Mouse (Mus musculus): ENCODE results near the gene Cenpx. TPM values are rescaled to one million over a fixed set of nuclear protein-coding genes. Genes with fewer than 3 reads are reported as not detected.

The Cenpx gene
- total and polyA plus RNA-seq, 2 experiments from 2014 or later, result 68.7 to 102 TPM

DNA sequence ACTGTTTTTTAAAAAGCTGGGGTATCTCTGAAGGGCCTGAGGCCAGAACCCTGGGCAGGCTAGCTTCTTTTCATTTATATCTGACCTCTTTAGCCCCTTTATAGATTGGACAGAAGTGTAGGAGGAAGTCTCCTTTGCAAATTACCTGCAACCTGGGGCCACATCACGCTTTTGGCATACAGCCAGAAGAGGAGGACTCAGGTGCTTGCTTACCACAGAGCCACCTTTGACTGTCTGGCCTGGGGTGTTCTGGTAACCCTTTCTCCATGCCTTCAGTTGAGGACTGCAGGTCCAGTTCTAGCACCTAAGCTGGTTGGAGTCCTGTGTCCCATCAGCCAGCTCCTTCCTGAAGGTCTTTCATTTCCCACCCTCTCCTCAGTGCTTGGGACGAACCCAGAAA is 4.0 kb downstream of the Cenpx start:
- H3K9ac ChIP-seq (replicated peaks; ENCODE audit: low read depth, low read length), result no peak overlapping the region
- H3K9me3 ChIP-seq (replicated peaks; ENCODE audit: control insufficient read depth, low read length), result no peaks in the 10 kb centered on the region
- no peak overlapping the region for H3K4me2 ChIP-seq (ENCODE audit: low read depth, low read length)
- TF ChIP-seq CTCF (IDR thresholded peaks at IDR 0.05; ENCODE audit: low read depth) (no peak), EP300 (IDR thresholded peaks at IDR 0.05; ENCODE audit: low read depth) (no peak)
- peaks cover 16% of the 10 kb centered on the region for H3K4me1 ChIP-seq (ENCODE audit: control insufficient read depth, insufficient read depth)
- H3K36me3 ChIP-seq (replicated peaks; ENCODE audit: control insufficient read depth, insufficient read depth, low read length), result peaks cover 19% of the 10 kb centered on the region
- no peak for ATAC-seq (ENCODE audit: insufficient read depth, low read depth)
- H3K27ac ChIP-seq (ENCODE audit: low read depth), result no peak overlapping the region
- whole genome bisulfite sequencing, result 76% methylated on average over 2 of the region's 2 CpGs
- no peak overlapping the region for H3K4me3 ChIP-seq (ENCODE audit: low read depth, low read length)
- H3K27me3 ChIP-seq (ENCODE audit: control insufficient read depth, insufficient read depth, low read length), result no peaks in the 10 kb centered on the region
- no peak for DNase-seq (ENCODE audit: low spot score)

DNA sequence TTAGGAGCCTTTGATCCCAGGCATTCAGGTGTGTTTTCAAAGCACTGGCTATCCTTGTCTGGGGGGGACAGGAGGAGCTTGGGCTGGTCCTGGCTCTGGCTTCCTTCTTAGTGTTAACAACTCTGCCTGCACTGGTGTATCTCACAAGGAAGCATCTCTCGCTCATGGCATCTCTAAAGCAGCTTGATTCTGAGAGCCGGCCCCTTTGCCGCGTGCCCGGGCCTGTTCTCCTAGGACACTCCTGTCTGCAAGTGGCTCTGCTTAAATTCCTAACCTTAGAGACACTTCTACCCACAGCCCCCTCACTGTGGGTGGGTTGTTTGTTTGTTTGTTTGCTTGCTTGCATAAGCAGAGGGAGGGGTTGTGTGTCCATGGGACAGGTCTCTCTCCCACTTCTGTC is 5.6 kb downstream of the Cenpx start:
- Histone ChIP-seq H3K4me1 (ENCODE audit: control insufficient read depth, insufficient read depth) (peaks cover 24% of the 10 kb centered on the region), H3K4me2 (ENCODE audit: low read depth, low read length) (no peak overlapping the region), H3K4me3 (ENCODE audit: low read depth, low read length) (no peak overlapping the region), H3K9me3 (replicated peaks; ENCODE audit: control insufficient read depth, low read length) (no peaks in the 10 kb centered on the region), H3K27ac (ENCODE audit: low read depth) (no peak overlapping the region), H3K27me3 (ENCODE audit: control insufficient read depth, insufficient read depth, low read length) (no peaks in the 10 kb centered on the region), H3K36me3 (replicated peaks; ENCODE audit: control insufficient read depth, insufficient read depth, low read length) (peaks cover 19% of the 10 kb centered on the region), H3K9ac (replicated peaks; ENCODE audit: low read depth, low read length) (no peak overlapping the region)
- DNase-seq (ENCODE audit: low spot score) (no peak), ATAC-seq (ENCODE audit: insufficient read depth, low read depth) (no peak)
- no peak for TF ChIP-seq EP300 (IDR thresholded peaks at IDR 0.05; ENCODE audit: low read depth)
- TF ChIP-seq CTCF (IDR thresholded peaks at IDR 0.05; ENCODE audit: low read depth), result no peak
- WGBS, result 63% methylated on average over 5 of the region's 5 CpGs

DNA sequence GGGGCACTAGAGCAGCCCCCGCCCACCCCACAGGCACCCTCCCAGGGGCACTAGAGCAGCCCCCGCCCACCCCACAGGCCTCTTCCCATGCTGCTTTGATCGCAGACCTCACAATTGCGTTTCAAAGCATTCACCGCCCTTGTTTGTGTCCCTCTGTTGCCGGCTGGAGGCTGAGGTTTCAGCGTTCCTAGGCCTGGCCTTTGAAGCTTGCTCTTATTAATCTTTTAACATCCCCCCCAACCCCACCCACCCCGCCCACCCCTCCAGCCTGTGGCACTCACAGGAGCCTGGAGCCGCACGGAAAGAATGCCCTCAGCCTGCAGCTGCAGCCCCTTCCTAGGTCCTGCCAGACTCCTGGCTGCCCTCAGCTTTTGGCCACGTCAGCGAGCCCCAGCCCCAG is 6.3 kb downstream of the Cenpx start:
- H3K4me3 ChIP-seq (ENCODE audit: low read depth, low read length), result no peak overlapping the region
- H3K27me3 ChIP-seq (ENCODE audit: control insufficient read depth, insufficient read depth, low read length), result no peaks in the 10 kb centered on the region
- H3K4me1 ChIP-seq (ENCODE audit: control insufficient read depth, insufficient read depth), result peaks cover 18% of the 10 kb centered on the region
- 40% methylated on average over 12 of the region's 12 CpGs for WGBS
- no peaks in the 10 kb centered on the region for H3K9me3 ChIP-seq (replicated peaks; ENCODE audit: control insufficient read depth, low read length)
- H3K27ac ChIP-seq (ENCODE audit: low read depth), result no peak overlapping the region
- no peak for DNase-seq (ENCODE audit: low spot score)
- peaks cover 23% of the 10 kb centered on the region for H3K36me3 ChIP-seq (replicated peaks; ENCODE audit: control insufficient read depth, insufficient read depth, low read length)
- no peak overlapping the region for H3K4me2 ChIP-seq (ENCODE audit: low read depth, low read length)
- H3K9ac ChIP-seq (replicated peaks; ENCODE audit: low read depth, low read length), result no peak overlapping the region
- ATAC-seq (ENCODE audit: insufficient read depth, low read depth), result no peak
- TF ChIP-seq CTCF (IDR thresholded peaks at IDR 0.05; ENCODE audit: low read depth) (no peak), EP300 (IDR thresholded peaks at IDR 0.05; ENCODE audit: low read depth) (no peak)

DNA sequence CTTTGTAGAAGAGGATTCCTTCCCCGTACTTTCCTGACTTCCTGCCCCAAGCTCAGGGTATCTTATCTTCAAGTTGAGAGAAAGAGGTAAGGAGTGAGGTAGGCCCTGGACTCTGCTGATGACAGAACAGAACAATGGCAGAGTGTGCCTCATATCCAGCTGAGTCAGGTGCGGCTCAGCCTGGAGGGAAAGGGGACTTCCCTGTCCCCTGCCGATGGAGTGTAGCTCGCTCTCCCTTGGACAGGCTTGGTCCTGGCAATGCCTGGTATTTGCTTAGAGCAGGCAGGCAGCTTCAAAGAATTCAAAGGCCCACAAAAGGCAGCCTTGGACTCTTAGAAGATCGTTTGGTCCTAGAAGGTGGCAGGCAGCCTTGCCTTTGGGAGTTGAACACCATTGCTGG is 7.4 kb downstream of the Cenpx start:
- no peak overlapping the region for H3K27ac ChIP-seq (ENCODE audit: low read depth)
- WGBS, result 65% methylated on average over 5 of the region's 5 CpGs
- H3K4me1 ChIP-seq (ENCODE audit: control insufficient read depth, insufficient read depth), result peaks cover 18% of the 10 kb centered on the region

DNA sequence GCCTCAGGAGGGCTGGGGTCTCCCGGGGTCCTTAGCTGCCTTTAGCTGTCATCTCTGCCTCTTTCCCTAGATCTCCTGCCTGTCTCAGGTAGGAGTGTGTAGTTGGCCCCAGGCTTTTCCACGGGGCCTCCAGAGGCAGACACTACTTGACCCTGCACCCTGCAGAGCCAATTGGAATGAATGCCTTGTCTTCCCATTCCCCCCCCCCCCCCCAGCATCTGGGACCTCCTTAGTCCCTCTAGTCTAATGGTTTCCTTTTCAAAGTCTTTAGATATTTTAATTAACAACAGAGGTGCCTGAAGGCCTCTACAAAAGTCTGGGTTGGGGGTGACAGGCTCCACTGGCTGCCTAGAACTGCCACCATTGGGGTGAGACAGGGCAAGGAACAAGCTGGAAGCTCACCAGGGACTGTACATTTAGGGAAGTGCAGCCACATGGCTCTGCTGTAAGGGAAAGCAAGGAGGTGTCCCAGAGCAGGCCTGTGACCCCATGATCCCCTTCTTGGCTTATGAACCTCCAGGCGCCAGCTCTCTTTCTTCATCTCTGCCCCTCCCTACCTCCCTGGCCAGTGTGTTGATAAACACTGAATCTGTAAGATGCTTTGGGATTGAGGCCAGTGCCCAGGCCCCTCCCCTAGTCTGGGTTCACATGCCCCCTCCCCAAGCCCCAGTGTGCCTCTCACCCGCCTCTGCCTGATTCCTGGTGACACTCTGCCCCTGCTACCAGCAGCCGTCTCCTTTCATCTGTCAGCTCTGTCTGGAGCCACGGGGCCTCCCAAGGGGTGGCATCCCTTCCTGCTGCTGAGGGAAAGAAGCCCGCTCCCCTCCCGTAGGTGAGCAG is 8.8 kb downstream of the Cenpx start:
- Histone ChIP-seq H3K36me3 (replicated peaks; ENCODE audit: control insufficient read depth, insufficient read depth, low read length) (peaks cover 38% of the 10 kb centered on the region; the same call in 1 of the 2 replicates), H3K27me3 (ENCODE audit: control insufficient read depth, insufficient read depth, low read length) (no peaks in the 10 kb centered on the region), H3K4me1 (ENCODE audit: control insufficient read depth, insufficient read depth) (peaks cover 18% of the 10 kb centered on the region), H3K4me3 (ENCODE audit: low read depth, low read length) (no peak overlapping the region), H3K4me2 (ENCODE audit: low read depth, low read length) (no peak overlapping the region), H3K9ac (replicated peaks; ENCODE audit: low read depth, low read length) (no peak overlapping the region), H3K9me3 (replicated peaks; ENCODE audit: control insufficient read depth, low read length) (no peaks in the 10 kb centered on the region), H3K27ac (ENCODE audit: low read depth) (peak overlapping the region; percentile 20; the same call in 1 of the 2 replicates)
- WGBS, result 45% methylated on average over 8 of the region's 8 CpGs
- TF ChIP-seq CTCF (IDR thresholded peaks at IDR 0.05; ENCODE audit: low read depth) (no peak), EP300 (IDR thresholded peaks at IDR 0.05; ENCODE audit: low read depth) (no peak)
- DNase-seq (ENCODE audit: low spot score) (no peak), ATAC-seq (ENCODE audit: insufficient read depth, low read depth) (no peak)

More for the DNA sequence above, 7.4 kb downstream of the Cenpx start:
- TF ChIP-seq CTCF (IDR thresholded peaks at IDR 0.05; ENCODE audit: low read depth), result no peak
- TF ChIP-seq EP300 (IDR thresholded peaks at IDR 0.05; ENCODE audit: low read depth), result no peak
- Histone ChIP-seq H3K27me3 (ENCODE audit: control insufficient read depth, insufficient read depth, low read length) (no peaks in the 10 kb centered on the region), H3K9me3 (replicated peaks; ENCODE audit: control insufficient read depth, low read length) (no peaks in the 10 kb centered on the region), H3K9ac (replicated peaks; ENCODE audit: low read depth, low read length) (no peak overlapping the region), H3K36me3 (replicated peaks; ENCODE audit: control insufficient read depth, insufficient read depth, low read length) (peaks cover 32% of the 10 kb centered on the region), H3K4me3 (ENCODE audit: low read depth, low read length) (no peak overlapping the region), H3K4me2 (ENCODE audit: low read depth, low read length) (no peak overlapping the region)
- DNase-seq (ENCODE audit: low spot score) (no peak), ATAC-seq (ENCODE audit: insufficient read depth, low read depth) (no peak)

Measured in heart, postnatal 0 days (tissue).